Mouse (Mus musculus) 416B (cell line): ENCODE data around the gene Fsd1l.

ENCODE experiments used
- DNase-seq: peaks from one replicate; pipeline ENCODE4 v3.0.0; 2011; ENCODE audit warnings: low read depth

The Fsd1l gene

DNA sequence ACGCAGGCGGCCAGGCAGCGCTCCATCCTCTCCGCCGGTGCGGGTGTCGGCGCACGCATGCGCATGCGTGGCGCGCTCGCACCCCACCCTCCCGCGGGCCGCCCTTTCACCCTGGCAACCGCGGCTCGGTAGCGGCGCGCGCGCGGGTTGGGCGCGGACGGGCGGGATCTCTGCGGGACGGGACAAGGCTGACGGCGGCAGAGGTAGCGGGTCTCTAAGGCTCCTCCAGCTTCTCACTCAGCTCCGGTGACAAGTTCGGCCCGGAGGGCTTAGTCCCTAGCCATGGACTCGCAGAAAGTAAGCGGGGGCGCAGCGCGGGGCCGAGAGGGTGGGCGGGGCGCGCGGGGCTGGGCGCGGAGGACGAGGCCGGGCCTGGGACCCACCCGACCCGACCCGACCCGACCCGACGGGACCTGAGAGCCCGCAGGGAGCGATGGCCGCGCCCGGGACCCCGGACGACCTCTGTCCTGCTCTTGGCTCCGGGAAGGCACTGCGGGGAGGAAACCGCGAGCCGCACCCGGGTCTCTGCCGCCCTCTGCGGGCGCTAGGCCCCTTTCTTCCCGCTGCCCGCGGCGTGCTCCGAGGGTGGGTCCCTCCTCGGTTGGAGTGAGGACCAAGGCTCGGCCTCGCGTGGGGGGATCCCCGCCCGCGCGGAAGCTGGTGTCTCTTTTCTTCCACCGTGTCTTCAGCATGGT is at the start of gene Fsd1l:
TSS of gene Fsd1l (plus strand) at position 156 of the 695 bp plus-strand sequence.
- no peak for DNase-seq

DNA sequence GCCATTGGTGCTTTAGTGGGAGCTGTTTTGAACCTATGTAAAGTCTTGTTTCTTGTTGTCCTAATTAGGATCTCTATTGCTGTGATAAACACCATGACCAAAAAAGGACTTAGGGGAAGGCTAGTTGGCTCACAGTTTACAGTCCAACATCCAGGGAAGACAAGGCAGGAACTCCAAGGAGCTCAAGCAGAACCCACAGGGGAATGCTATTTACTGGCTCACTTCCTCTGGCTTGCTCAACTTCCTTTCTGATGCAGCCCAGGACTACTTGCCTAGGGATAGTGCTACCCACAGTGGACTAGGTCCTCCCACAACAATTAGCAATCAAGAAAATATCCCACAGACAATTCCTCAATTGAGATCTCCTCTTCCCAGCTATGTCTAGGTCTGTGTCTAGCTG is 43.6 kb upstream of the Fsd1l start:
- DNase-seq, result no peak

DNA sequence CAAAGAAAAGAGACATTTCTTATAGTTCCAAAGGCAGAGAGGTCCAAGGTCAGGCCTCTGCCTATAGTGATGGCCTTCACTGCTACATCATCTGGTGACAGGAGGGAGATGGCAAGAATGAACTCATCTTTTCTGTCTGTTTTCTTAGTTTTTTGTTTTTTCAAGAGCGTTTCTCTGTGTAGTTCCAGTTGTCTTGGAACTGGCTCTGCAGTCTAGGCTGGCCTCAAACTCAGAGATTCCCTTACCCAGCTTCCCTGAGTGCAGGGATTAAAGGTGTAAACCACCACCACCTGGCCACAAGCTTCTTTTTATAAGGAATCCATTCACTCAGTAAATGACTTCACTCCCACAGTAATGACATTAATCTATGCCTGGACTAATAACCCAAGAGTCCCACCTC is 42.3 kb upstream of the Fsd1l start:
- DNase-seq, result no peak

GRCm38 (mm10) chr4:53589466-53589865 is 41.8 kb upstream of the Fsd1l start:
- no peak for DNase-seq

DNA sequence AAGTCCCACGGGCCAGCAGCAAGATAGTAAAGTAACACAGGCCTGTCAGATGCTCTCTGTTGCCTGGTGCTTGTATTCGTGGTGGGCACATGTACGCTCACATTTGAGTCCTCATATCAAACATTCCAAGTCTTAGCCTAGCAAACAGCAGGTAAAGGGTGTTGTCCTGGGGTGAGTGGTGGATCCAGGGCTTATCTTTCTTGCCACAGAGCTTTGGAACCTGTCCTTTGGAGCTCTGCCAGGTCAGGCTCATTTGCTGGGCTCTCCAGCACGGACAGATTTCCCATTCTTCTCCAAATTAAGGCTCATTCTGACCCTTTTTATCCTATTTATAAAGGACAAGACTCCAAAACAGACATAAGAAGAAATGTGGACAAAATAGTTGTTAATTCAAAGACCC is 41.1 kb upstream of the Fsd1l start:
- DNase-seq, result no peak

DNA sequence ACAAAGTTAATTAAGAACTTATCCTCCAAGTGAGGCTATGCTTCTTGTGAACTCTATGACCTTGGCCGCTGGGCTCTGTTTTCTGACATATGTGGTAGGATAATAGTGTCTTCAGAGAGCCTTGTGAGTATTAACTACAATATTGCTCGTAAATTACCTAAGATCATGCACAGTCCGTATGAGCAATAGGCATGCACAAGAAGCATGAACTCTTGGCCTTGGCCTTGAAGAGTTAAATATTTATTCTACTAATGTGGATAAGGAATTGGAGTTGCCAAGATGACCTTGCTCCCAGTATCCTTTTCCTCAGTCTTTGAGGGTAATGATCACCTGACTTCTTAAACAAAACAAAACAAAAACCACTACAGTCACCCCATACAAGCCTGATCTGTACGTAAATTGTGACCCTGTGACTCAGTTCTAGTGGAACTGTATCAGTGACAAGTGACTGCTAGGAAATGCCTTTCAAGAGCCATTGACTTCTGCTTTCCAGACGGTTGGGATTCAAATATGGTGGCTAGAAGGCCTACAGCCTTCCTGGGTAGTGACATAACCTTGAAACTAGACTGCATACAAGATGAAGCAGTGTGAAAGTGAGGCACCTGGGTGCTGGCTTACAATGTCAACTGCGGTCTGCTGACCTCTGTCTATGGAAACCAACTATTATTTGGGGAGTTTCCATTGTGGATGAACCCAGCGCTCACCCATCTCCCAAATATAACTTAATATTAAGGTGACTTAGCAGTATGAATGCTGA is 40.4 kb upstream of the Fsd1l start:
- no peak for DNase-seq

DNA sequence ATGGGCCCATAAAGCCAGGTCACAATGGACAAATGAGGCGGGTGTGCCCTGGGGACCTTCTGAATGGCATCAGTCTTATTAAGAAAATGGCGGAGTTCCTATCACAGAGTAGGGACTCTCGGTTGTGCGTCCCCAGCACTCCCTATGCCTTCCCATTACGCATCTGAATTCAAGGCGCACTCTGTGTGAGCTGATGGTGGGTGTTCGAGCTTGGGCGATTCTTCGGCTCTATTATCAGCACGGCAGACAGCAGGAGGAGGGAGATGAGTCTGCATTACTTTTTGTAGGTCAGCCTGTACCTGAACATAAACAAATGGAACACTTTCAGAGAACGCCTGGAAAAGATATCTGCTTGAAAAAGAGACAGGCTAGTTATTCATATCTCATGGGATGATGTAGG is 39.7 kb upstream of the Fsd1l start:
- DNase-seq, result no peak

DNA sequence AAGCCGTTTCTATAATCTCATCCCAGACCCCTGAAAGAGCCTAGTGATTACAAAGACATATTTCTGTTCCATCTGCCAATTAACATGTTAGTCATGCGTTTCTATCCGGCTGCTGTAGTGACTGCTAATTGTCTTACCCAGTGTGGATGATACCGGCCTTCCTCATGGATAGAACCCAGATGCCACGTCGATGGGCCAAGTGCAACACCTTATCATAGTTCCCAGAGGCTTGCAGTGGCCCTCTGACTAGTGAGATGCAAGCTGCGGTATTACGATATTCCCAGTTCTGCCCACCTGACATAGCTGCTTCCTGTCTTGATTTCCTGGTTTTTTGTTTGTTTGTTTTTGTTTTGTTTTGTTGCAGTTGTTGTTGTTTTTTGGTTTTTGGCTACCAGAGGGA is 39.3 kb upstream of the Fsd1l start:
- DNase-seq, result no peak

GRCm38 (mm10) chr4:53592386-53592785 is 38.9 kb upstream of the Fsd1l start:
- no peak for DNase-seq

DNA sequence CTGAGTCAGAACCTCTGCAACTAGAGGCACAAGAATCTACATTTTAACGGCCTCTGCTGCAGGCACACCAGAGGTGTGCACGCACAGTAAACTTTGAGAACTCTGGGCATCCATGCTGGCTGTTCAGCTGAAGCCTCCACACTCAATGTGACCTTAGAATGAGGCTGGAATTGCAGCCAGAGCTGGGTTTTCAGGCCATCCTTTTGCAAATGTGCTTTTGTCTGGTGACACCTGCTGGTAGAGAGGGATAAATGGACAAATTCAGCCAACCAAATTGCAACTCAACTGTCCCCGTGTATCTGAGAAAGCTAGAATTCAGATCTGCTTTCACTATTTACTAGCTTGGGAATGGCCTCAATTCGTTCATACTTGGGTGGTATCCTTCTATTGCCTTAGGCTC is 37.1 kb upstream of the Fsd1l start:
- DNase-seq, result peak; percentile 60

GRCm38 (mm10) chr4:53595246-53596062 is 35.8 kb upstream of the Fsd1l start:
- DNase-seq, result no peak

DNA sequence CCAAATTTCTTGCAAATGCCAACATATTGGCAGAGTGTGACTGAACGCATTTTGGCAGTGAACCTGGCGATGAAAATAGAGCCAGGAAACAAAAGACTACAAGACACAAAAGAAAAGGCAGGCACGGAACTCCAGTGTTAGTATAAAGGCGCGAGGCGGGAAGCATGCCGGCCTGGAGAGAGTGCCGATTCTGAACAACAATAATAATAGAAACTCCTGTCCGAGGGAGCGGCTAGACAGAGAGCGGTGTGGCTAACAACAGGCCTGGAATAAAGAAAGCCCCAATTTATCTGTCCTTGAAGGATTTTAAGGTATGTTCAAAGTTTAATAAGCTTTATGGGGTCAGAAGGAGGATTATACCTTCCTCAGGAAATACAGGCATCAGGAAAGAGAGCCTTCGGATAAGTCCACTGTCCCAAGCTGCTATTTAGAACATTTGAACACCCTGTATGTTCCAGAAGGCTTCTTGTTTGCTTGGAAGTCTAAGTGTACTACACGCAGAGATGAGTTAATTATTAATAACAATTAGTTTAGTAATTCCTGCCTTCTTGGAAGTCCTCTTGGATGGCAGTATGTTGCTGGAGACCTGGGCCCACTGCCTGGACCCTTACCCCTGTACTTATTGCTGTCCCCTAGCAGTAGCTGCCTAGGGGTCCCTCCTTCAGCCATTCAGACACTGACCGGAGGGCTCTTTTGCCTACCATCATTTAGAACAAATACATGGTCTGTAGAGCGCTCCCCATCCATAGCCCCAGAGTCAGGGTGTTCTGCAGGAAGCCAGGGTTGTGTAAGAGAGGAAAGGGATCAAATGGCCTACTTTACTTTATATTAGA is 35.0 kb upstream of the Fsd1l start:
- DNase-seq, result no peak

- peak; percentile 64 for DNase-seq
Observed at GRCm38 (mm10) chr4:53600462-53600861, 30.8 kb upstream of the Fsd1l start.

- no peak for DNase-seq
Observed at GRCm38 (mm10) chr4:53614576-53615225, 16.6 kb upstream of the Fsd1l start.

- DNase-seq, result no peak
Observed at GRCm38 (mm10) chr4:53617968-53618367, 13.3 kb upstream of the Fsd1l start.

DNA sequence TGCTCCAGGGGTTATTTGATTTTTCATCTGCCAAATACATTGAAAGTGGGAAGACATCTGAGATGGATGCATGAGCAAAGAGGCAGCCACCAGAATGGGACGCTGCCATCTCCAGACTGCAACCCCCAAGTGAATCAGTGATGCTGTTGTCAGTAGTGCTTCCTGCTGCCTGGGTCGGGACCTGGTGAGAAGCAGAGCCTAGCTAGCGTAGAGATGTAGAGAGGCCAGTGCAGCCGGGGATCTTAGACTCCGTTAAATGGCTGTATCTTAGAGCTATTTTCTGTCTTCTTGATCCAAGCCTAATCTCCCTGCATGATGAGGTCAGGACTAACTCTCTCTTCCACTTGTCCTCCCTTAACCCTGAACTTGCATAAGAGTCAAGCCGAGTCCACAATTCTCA is 11.2 kb upstream of the Fsd1l start:
- DNase-seq, result no peak

DNA sequence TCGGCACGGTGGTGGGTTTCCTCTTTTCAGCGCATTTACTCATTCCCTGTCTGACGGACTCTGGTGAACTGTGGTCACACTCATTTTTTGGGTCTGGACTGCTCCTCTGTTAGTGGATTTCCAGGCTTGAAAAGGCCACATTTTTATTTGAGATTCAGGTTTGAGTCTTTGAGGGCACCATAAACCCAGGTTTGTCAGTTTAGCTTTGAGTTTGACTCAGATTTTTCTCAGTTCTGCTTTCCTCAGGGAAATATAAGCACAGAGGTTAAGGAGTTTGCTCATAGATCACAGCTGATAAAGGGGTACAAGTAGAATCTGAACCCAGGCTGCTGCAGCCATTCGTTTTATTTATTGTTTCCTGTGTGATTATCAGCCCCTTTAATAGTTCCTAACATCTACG is 10.2 kb upstream of the Fsd1l start:
- DNase-seq, result no peak

DNA sequence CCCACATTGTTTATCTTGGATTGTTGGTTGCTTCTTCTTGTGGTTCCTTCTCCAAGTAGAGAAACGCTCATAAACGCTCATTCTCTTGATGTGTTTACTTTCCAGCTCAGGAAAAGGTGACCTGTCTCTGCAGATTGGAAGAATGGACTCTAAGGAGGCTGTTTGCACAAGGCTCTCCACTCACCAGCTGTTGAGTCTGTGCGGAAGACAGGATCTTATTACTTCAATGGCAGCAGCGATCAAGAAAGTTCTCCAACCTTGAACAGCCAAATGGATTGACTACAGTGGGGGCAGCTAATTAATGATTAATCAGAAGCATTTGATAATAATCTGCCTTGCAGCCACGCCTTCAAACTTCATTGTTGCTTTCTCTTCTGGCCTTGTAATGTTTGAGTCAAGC is 9.8 kb upstream of the Fsd1l start:
- no peak for DNase-seq

- no peak for DNase-seq
Observed at GRCm38 (mm10) chr4:53623711-53624110, 7.6 kb upstream of the Fsd1l start.

- DNase-seq, result no peak
Observed at GRCm38 (mm10) chr4:53624816-53625215, 6.5 kb upstream of the Fsd1l start.

GRCm38 (mm10) chr4:53625263-53625662 is 6.0 kb upstream of the Fsd1l start:
- DNase-seq, result no peak
